Mouse (Mus musculus): ENCODE measurements around the gene Ranbp17. TPM values are rescaled to one million over a fixed set of nuclear protein-coding genes. Genes with fewer than 3 reads are reported as not detected.

Ranbp17 gene
- polyA plus RNA-seq, 1 experiment from 2014 or later, result 6.7 TPM

DNA sequence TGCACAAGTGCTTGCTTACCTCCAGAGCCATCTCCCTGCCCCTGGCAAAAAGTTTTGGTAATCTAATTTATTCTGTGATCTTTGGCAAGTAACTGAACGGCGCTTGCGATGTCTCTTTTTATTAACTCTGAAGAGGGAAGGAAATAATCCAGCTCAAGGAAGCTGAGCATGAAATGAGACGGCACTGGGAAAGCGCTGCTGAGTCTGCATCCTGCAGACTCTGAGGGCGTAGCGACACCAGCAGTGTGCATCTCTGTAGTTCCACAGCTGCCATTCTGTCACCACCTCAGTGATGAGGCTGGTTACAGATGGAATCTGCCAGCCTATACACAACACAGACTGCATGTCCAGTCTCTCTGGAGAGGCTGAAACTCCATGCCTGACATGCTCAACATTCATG is 292.8 kb downstream of the Ranbp17 start:
- ATAC-seq (replicated peaks), result no peak
- Histone ChIP-seq H3K9ac (no peak overlapping the region), H3K4me3 (no peak overlapping the region), H3K36me3 (replicated peaks) (no peaks in the 10 kb centered on the region), H3K4me1 (0 out of 2 replicates have a peak, but pooled peaks cover 3% of the 10 kb centered on the region), H3K9me3 (no peaks in the 10 kb centered on the region), H3K27ac (no peak overlapping the region), H3K4me2 (no peak overlapping the region), H3K27me3 (replicated peaks) (no peaks in the 10 kb centered on the region)
- WGBS, result 60% methylated on average over 7 of the region's 7 CpGs

DNA sequence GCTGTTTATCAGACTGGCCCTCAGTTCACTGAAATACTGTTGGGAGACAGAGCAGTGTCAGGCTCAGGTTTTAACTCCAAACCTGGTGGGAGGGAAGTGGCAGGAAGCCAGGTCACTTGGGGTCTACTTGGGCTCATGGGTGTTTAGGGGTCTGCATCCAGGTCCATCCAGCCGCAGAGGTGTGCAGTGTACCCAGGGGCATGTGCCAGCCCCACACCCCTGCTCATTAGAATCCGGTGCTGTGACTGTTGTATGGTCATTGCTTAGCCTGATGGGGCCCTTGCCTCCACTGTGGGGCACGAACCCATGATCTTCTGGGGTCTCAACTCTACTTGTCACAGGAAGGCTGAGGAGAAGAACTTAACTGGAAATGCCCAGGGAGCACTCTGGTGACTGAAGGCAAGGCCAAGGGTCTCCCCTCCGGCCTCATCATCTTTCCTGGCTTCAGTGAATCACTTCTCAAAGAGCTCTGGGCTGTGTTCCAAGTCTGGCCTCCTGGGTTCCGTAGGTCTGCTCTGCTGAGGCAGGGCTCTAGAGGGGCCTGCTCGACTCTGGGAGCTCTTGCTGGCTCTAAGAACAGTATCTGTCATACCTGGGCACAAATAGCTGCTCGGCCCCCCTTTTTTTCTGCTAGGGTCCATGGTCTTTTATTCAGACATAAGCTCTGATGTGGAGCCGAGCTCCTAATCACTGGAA is 296.0 kb downstream of the Ranbp17 start:
- H3K4me2 ChIP-seq, result no peak overlapping the region
- 0 out of 2 replicates have a peak, but pooled peaks cover 3% of the 10 kb centered on the region for H3K4me1 ChIP-seq
- ATAC-seq (replicated peaks), result 0 out of 2 replicates have a peak, but pooled peaks have one; percentile 34
- no peak overlapping the region for H3K4me3 ChIP-seq
- no peaks in the 10 kb centered on the region for H3K9me3 ChIP-seq
- no peaks in the 10 kb centered on the region for H3K27me3 ChIP-seq (replicated peaks)
- no peaks in the 10 kb centered on the region for H3K36me3 ChIP-seq (replicated peaks)
- no peak overlapping the region for H3K9ac ChIP-seq
- 69% methylated on average over 8 of the region's 8 CpGs for WGBS
- no peak overlapping the region for H3K27ac ChIP-seq

DNA sequence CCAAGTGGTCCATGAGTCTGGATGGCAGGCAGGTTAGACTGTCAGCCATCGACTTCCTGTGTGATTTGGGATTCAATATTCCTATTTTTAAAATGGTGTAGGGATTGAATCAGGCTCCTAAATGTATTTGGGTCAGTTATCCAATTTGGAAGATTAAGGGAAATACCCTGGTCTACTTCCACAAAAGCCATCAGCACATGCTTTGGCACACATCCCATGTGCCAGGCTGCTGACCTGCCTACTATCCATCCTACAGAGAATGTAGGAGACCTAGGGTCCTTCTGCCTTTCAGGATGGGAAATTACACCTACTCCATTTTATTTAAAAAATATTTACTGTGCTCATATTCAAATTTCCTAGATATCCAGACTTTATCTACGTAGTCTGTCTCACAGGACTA is 306.1 kb downstream of the Ranbp17 start:
- Histone ChIP-seq H3K4me2 (no peak overlapping the region), H3K4me3 (no peak overlapping the region)

DNA sequence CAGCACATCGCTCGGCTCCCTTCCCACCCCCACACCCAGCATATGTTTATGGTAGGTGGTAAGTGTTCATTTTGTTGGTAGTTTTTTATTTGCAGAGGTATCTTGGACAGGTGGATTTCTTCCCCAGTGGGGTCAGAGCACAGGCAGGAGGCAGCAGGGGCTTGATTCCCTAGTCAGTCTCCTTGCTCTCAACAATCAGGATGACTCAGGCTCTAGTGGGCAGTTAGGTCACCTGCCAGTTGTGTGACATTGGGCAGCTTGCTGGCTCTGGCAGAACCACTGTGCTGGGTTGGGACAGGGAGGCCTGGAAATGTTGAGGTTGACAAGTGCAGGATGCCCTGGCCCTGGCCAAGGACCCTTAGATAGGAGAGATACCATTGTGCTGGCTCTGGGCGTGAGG is 308.6 kb downstream of the Ranbp17 start:
- H3K4me3 ChIP-seq, result no peak overlapping the region
- peaks cover 30% of the 10 kb centered on the region for H3K4me1 ChIP-seq
- no peak overlapping the region for H3K9ac ChIP-seq
- 17% methylated on average over 3 of the region's 3 CpGs for WGBS
- no peak for ATAC-seq (replicated peaks)
- H3K4me2 ChIP-seq, result no peak overlapping the region
- H3K36me3 ChIP-seq (replicated peaks), result no peaks in the 10 kb centered on the region
- no peak overlapping the region for H3K27ac ChIP-seq
- H3K9me3 ChIP-seq, result no peaks in the 10 kb centered on the region
- H3K27me3 ChIP-seq (replicated peaks), result peaks cover 67% of the 10 kb centered on the region

More for the DNA sequence above, 306.1 kb downstream of the Ranbp17 start:
- H3K9me3 ChIP-seq, result no peaks in the 10 kb centered on the region
- ATAC-seq (replicated peaks), result no peak
- H3K36me3 ChIP-seq (replicated peaks), result no peaks in the 10 kb centered on the region
- H3K4me1 ChIP-seq, result peaks cover 15% of the 10 kb centered on the region; the same call in 1 of the 2 replicates
- no peak overlapping the region for H3K9ac ChIP-seq
- H3K27ac ChIP-seq, result no peak overlapping the region
- peaks cover 47% of the 10 kb centered on the region for H3K27me3 ChIP-seq (replicated peaks)
- WGBS, result 80% methylated on average over 2 of the region's 2 CpGs

DNA sequence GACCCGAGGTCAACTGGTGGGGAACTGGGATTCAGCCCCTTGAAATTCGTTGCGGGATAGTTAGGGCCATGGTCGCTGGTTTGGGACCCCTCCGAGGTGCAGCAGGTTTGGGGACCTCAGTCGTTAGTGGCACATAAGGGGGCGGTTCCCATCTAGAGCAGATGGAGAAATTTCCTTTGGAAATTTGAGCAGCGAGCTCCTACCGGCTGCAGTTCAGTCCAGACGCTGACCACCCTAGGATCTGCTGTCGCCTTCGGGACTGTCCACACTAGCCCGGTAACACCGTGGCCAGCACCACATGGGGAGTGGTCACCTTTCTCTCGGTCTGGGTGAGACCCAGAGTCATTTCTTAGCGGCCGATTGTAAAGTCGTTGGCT is 309.2 kb downstream of the Ranbp17 start:
- no peaks in the 10 kb centered on the region for H3K9me3 ChIP-seq
- no peak overlapping the region for H3K4me2 ChIP-seq
- no peaks in the 10 kb centered on the region for H3K36me3 ChIP-seq (replicated peaks)
- peak overlapping the region; percentile 14; the same call in 1 of the 2 replicates for H3K4me3 ChIP-seq
- peaks cover 30% of the 10 kb centered on the region for H3K4me1 ChIP-seq
- no peak overlapping the region for H3K9ac ChIP-seq
- ATAC-seq (replicated peaks), result no peak
- WGBS, result 1% methylated on average over 18 of the region's 18 CpGs
- H3K27ac ChIP-seq, result no peak overlapping the region
- H3K27me3 ChIP-seq (replicated peaks), result peaks cover 71% of the 10 kb centered on the region

DNA sequence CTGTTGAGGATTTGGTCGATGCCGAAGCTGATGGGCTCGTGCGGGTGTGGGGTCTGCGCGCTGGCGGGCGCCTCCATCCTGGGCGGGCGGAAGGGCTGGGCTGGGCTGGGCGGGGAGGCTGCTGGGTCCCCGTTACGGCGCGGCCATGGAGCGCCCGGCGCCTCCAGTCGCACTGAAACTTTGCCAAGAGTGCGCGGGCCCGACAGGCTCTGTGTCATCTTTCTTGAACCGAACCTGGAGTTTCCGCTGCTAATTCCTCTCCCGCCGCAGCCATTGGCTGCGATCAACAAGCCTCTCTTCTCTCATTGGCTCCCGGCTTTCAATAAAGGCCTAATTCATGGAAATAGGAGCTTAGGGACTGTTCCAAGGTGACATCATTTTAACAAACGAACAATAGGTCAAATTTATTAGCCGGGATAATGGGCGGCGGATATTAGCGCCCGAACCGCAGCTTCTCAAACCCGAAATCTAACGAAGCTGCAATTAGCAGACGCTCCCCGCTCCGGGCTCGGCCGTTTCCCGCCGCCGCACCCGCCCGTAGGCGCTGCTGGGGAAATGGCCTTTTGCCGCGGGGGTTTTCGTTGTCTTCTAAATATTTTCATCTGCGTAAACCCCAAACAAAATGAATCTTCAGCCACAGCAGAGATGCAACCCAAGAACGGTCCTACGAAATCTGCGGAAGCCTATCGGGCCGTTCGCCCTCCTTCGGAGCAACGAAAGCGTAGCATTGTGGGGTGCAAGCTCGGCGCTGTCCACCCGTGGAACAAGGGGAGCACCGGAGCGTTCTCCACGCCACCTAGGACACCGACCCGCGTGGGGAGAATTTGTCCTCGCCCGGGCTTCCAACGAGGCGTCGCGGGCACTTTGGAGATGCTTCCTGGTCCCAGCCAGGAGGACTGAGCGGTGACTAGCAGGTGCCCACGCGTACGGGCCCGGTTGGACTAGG is 309.9 kb downstream of the Ranbp17 start, which contains the start of gene Tlx3:
Gene Tlx3 (minus strand): TSS at position 207 of the 946 bp plus-strand sequence.
- H3K27me3 ChIP-seq (replicated peaks), result peaks cover 76% of the 10 kb centered on the region
- peak within 1 kb of the TSS; percentile 31 for H3K4me2 ChIP-seq
- no peaks in the 10 kb centered on the region for H3K9me3 ChIP-seq
- H3K4me1 ChIP-seq, result peaks cover 30% of the 10 kb centered on the region
- peak; percentile 24; the same call in 1 of the 2 replicates for ATAC-seq (replicated peaks)
- H3K27ac ChIP-seq, result no peak within 1 kb of the TSS
- H3K36me3 ChIP-seq (replicated peaks), result no peaks in the 10 kb centered on the region
- under 1% methylated on average over 74 of the region's 81 CpGs for WGBS
- peak within 1 kb of the TSS; percentile 14 for H3K4me3 ChIP-seq
- H3K9ac ChIP-seq, result no peak within 1 kb of the TSS

DNA sequence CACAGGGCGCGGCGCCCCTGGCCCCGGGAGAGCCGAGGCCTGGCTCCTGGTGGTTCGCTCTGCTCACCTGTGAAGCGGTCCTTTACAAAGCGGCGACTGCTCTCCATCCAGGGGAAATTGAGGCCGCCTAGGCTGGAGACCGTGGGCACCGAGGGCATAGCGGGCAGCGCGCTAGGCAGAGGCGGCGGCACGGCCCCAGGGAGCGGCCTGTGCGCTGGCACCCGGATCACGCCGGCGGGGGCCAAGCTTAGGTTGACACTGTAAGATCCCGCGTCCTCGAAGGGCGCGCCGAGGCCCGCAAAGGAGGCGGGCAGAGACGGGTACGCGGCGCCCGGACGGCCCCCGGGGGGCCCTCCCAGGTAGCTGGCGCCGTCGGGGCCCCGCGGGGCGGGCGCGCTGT is 310.6 kb downstream of the Ranbp17 start:
- WGBS, result under 1% methylated on average over 47 of the region's 47 CpGs

DNA sequence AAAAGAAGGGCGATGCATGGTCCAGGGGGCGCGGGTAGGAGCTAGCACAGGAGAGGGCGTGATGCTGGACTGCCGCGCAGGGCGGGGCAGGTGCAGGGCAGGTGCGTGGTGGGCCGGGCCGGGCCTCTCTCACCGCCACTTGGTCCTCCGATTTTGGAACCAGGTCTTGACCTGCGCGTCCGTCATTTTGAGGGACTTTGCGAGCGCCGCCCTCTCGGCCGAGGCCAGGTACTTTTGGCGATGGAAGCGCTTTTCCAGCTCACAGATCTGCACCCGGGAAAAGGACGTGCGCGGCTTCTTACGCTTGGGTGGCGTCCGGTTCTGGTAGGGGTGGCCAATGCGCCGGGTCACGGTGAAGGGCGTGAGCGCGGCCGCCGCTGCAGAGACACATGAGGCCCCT is 311.2 kb downstream of the Ranbp17 start:
- Histone ChIP-seq H3K9ac (no peak overlapping the region), H3K4me2 (no peak overlapping the region), H3K9me3 (no peaks in the 10 kb centered on the region), H3K4me3 (no peak overlapping the region; the same call in 1 of the 2 replicates), H3K4me1 (peaks cover 30% of the 10 kb centered on the region), H3K27me3 (replicated peaks) (peaks cover 80% of the 10 kb centered on the region), H3K27ac (no peak overlapping the region), H3K36me3 (replicated peaks) (no peaks in the 10 kb centered on the region)
- 1% methylated on average over 37 of the region's 37 CpGs for WGBS
- ATAC-seq (replicated peaks), result no peak

More for the DNA sequence above, 310.6 kb downstream of the Ranbp17 start:
- Histone ChIP-seq H3K4me2 (peak overlapping the region; percentile 31), H3K27ac (no peak overlapping the region), H3K36me3 (replicated peaks) (no peaks in the 10 kb centered on the region), H3K9me3 (no peaks in the 10 kb centered on the region), H3K4me1 (peaks cover 30% of the 10 kb centered on the region), H3K27me3 (replicated peaks) (peaks cover 80% of the 10 kb centered on the region), H3K9ac (no peak overlapping the region), H3K4me3 (peak overlapping the region; percentile 14)
- peak; percentile 22; the same call in 1 of the 2 replicates for ATAC-seq (replicated peaks)

DNA sequence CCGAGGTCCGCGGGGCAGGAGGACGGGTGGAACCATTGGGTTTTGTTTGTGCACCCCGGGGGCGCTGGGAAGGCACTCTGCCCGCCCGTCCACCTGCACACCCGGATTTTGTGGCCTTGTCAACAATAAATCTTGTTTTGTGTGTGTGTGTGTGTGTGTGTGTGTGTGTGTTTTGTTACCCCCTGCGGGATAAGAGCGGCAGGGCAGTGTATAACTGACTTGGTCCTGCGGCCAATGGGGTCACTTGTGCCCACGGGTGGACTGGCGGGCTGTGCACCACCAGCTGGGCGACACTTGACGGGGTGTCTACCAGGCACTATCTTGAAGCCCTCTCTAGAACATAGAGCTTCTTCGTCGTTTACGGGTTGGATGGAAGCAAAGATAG is 311.9 kb downstream of the Ranbp17 start:
- no peak overlapping the region for H3K9ac ChIP-seq
- no peaks in the 10 kb centered on the region for H3K9me3 ChIP-seq
- H3K4me1 ChIP-seq, result peaks cover 30% of the 10 kb centered on the region
- H3K36me3 ChIP-seq (replicated peaks), result no peaks in the 10 kb centered on the region
- WGBS, result 2% methylated on average over 19 of the region's 19 CpGs
- H3K27me3 ChIP-seq (replicated peaks), result peaks cover 80% of the 10 kb centered on the region
- H3K4me3 ChIP-seq, result peak overlapping the region; percentile 23
- H3K4me2 ChIP-seq, result peak overlapping the region; percentile 41
- ATAC-seq (replicated peaks), result no peak
- no peak overlapping the region for H3K27ac ChIP-seq

DNA sequence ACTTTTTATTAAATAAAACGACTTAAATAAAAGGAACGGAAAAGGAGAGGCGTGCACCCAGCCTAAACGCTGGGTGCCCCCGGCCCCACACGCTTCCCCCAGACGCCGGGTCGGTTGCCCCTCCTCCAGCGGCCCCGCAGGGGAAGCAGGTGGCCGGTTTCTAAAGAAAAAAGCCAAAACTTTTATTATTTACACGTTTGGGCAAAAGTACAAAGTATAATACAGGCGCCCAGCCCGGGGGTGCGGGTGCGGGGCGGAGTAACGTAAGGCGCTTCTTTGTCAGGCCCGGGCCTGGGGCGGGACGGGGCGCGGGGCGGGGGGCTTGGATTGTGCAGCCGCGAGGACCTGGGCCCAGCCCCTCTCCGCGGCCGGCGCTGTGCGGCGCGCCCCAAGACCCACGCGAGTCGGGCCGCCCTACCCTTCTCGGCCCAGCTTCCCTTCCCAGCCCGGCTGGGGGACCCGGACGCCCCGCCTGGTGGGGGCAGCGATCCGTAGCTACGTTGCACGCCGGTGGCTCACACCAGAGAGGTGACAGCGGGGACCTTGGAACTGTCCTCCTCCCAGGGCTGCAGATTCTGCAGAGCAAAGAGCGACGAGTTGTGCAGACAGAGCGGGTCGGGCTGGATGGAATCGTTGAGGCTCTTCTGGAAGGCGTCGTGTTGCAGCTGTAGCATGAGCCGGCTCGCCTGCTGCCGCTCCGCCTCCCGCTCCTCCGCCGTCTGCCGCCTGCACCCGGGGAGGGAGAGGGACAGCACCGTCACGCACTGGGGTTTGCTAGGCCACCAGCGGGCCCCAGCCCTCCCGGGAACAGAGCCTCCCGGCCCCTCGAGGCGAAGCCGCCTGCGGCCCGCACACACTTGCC is 312.6 kb downstream of the Ranbp17 start:
- peak; percentile 55; the same call in 1 of the 2 replicates for ATAC-seq (replicated peaks)
- H3K27ac ChIP-seq, result no peak overlapping the region

DNA sequence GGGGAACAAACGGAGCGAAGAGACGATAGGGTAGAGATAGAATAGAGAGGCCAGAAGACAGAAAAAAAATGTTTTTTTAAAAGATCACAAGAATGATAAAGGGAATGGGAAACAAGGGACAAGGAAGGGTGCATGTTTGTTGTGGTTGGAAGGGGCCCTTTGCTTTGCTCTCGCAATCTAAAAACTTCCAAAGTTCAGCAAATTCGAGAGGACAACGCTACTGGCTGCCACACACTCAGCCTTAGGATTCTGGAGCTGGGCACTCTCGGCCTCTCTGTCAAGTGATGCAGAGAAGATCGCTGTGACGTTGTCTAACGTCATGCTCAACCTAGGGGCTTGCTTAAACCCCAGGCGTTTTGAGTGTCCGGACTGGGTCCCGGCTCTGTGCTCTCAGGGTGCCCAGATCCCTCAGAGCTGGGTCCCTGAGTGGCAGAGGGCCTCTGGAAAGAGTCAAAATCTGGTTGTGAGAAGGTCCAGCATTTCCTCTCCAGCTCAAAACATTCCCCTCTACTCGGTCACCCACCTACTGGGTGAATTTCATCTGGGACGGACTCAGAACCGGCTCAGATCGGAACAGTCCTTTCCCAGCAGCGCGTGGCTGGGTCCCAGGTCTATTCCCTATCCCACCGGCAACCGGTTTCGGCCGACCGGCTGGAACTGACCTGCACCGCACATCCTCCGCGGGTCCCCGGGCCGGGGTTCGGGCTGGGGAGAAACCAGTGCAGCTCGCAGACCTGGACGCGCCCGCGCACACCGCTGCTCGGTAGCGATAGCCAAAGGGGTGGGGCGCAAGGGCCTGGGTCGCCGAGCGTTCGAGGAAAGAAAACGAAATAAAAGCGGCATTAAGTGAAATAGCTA is 313.4 kb downstream of the Ranbp17 start:
- peaks cover 30% of the 10 kb centered on the region for H3K4me1 ChIP-seq
- H3K9ac ChIP-seq, result no peak overlapping the region
- no peak overlapping the region for H3K27ac ChIP-seq

More for the DNA sequence above, 312.6 kb downstream of the Ranbp17 start:
- peak overlapping the region; percentile 41 for H3K4me2 ChIP-seq
- WGBS, result under 1% methylated on average over 75 of the region's 76 CpGs
- no peak overlapping the region for H3K9ac ChIP-seq
- peaks cover 80% of the 10 kb centered on the region for H3K27me3 ChIP-seq (replicated peaks)
- H3K9me3 ChIP-seq, result no peaks in the 10 kb centered on the region
- peaks cover 30% of the 10 kb centered on the region for H3K4me1 ChIP-seq
- no peaks in the 10 kb centered on the region for H3K36me3 ChIP-seq (replicated peaks)
- H3K4me3 ChIP-seq, result peak overlapping the region; percentile 23

More for the DNA sequence above, 313.4 kb downstream of the Ranbp17 start:
- Histone ChIP-seq H3K9me3 (no peaks in the 10 kb centered on the region), H3K27me3 (replicated peaks) (peaks cover 80% of the 10 kb centered on the region), H3K4me2 (peak overlapping the region; percentile 41), H3K4me3 (peak overlapping the region; percentile 23), H3K36me3 (replicated peaks) (no peaks in the 10 kb centered on the region)
- no peak for ATAC-seq (replicated peaks)
- under 1% methylated on average over 45 of the region's 45 CpGs for WGBS
